Mouse (Mus musculus) layer of hippocampus, postnatal 10 days (tissue): ENCODE results near the gene Efna2. TPM values are rescaled to one million over a fixed set of nuclear protein-coding genes. Genes with fewer than 3 reads are reported as not detected.
"Not testable (repeated sequence)": the region's sequence is repeated elsewhere in the genome, so short reads cannot be mapped to it uniquely, and the experiment has no call there.

Experiments
- DNase-seq, 2 experiments: peaks; one replicate each; pipeline ENCODE4 v3.0.0; 2021; ENCODE audit warnings: low spot score in 2 of 2
- total RNA-seq, 2 experiments: library from RNA; stranded (reverse); gene quantifications; 2 replicates each; pipeline ENCODE4 v1.2.3; 2021

The Efna2 gene
- total RNA-seq, 2 experiments from 2014 or later = 16.8 to 19.8 TPM

DNA sequence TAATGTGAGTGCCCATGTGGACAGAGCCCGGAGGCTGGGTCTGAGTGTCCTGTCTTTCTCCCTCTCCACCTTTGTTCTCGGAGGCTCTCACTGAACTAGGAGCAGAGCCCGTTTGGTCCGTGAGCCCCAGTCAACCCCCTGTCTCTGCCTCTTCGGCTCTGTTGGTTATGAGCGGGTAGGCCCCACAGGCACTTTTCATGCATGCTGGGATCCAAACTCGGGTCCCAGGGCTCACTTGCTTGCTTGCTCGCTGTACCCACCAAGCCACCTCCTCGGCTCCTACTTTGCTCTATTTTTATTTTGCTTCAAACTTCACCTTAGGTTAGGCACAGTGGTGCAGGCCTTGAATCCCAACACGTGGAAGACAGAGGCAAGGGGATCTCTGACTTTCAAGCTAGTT is 8.5 kb downstream of the Efna2 start:
- no peak for DNase-seq

DNA sequence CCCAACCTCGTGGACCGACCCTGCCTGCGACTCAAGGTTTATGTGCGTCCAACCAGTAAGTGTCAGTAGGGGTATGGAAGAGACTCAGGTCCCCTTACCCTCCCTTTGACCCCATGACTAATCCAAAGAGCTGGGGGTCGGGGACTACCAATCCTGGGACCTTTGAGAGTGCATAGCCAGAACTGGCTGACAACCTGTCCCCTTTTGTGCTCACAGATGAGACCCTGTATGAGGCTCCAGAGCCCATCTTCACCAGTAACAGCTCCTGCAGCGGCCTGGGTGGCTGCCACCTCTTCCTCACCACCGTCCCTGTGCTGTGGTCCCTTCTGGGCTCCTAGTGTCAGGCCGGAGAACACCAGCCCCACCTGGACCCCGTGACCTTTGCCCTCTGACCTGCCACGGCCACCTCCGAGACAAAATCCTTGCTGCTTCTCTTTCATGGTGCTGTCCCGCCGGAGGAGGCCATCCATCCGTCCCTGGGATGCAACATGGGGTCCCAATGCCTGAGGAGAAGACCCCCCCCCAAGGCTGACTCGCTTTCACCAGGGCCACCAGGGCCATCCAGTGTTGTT is 9.3 kb downstream of the Efna2 start:
- DNase-seq = no peak

DNA sequence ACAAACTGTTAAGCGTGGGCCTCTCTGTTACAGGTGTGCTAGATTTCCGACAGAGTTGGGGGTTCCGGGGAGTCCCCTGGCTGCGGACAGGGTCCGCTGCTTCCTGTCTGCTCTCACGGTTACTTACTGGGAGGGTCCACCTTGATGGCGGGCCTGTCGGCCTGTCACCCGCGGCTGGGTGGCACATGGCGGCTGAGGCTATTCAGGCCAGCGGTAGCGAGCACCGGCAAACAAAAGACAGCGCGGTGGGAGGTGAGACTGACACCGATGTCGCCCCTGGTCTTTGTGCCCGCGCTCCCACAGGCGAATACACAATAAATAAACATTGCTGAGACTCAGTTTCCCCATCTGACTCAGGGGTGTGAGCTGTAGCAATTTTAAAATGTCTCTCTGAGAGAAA is 10.7 kb downstream of the Efna2 start:
- no peak for DNase-seq

DNA sequence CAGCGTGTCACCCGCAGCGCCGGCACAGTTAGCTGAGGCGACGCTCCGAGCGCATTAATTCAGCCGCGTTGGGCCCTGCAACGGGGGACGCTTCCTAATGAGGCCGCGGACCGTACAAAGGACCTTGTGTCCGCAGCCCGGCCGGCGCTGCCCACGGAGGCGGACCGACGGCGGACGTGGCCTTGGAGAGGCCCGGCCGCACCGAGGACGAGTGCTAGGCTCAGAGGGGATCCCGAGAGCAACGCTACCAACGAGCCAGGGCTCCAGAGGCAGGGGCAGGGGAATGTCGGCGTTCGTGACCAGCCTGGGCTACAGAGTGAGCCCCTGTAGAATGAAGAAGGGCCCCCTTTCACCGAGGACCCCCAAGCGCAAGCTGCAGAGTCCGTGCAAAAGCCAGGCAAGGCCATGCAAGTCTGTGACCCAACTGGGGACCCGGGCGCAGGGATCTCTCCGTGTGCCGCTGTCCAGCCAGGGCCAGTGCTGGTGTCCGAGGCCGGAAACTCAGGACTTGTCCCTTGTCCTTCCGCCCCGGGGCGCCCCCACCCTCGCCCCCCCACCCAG is 11.3 kb downstream of the Efna2 start:
- DNase-seq = peak; percentile 58 to 75

DNA sequence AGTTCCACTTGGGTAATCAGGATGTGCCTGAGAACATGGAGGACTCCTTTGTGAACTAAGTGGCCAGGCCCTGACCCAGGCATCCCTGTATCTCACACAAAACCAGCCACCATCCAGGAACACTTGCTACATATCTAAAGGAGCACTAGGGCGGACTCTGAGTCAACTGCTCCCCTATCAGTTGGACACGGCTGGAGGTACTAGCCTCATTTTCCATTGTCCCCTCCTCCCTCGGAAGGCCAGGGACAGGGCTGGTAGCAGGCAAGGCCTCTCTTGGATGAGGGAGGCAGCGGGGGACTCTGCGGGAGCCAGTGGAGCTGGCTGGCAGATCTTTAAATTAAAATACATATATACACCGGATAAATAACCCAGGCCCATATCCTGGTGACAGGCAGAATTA is 14.7 kb downstream of the Efna2 start:
- no peak for DNase-seq

DNA sequence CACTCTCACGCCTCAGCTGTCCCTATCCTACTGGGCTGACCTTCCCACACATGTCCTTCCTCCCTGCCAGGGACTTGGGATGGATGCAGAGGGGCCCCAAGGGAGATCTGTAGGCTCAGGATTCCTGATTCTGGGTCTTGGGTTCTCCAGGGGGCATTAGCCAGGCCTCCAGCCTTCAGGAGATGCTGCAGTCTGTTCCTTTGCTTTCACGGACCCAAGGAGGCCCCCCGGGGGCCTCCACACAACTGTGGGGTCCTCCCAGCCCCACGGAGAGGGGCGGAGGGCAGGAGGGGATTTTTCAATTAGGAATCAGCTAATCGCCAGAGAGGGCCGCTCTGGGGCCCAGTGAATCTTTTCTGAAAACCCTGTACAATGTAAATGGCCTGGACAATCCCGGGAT is 15.2 kb downstream of the Efna2 start:
- DNase-seq = no peak

DNA sequence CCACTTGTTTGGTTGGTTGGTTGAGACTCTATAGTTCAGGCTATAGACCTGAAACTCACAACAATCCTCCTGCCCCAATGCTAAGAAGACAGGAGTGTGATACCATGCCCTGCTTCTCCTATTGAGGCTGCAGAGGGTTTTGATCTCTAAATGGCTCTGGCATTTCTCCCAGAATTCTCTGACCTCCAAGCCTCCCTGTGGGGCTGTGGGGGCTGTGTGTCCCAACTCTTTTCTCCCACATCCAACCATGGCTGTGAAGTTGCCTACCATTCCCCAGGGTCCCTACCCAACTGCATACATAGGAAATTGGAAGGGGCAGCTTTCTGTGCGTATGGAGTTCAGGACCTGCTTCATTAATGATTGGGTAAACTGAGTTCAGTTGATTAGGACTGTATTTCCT is 16.9 kb downstream of the Efna2 start:
- no peak for DNase-seq

DNA sequence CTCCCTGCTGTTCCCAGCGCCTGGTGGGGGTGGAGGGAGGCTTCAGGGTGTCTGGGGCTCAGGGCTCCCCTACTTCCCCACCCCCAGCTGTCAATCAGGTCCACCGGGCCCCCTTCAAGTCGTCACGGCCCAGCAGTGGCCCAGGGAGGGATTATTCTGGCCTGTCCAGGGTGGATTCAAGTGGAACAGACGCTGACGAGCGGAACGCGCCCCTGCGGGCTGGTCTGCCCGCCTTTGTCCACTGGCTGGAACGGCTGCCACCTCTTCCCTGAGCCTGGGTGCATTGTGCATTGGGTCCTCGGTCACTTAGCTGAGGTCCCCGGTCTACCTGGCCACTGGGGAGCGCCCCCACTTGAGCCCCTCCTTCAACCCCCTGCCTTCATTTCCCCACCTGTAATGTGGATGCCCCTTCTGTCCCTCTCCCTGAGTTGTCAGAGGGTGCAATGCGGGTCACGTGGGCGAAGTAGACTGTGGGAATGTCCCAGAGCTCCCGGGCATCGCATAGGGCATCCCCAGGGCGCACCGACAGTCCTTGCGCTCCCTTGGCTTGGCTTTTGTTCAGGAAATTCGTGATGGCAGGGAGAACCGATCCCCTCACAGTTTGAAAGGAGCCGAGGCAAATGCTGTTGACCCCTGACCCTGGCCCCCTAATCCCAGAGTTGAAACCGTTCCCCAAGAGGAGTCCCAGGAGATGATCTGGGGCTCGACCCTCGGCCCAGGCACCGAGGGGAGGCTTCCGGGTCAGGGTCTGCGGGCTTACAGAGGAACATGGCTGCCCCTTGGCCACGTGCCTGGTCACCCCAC is 17.7 kb downstream of the Efna2 start:
- no peak for DNase-seq

DNA sequence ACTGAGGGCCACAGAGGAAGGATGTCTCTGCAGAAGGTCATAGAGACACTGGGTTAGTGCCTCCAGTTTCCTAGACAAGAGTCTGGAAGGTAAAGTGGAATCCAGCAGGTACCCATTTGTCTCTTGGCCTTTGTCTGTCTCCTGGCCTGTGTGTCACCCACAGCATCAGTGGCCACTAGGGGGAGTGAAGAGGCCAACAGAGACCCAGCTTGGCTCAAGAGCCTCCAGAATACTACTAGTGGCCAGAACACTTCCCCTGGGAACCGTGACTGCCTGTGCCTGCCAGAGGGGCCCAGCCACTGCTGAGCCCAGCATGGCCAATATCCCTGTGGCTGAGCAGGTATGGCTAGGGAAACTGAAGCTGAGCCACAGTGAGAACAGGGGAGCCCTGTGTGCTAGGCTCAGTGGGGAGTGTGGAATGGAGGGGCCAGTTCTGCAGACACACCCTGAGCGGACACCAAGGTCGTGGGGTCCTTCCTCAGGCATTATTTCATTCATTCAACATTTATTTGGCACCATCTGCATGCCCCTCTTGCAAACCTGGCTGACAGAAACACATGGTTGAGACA is 20.2 kb downstream of the Efna2 start:
- peak; percentile 70 to 79 for DNase-seq

DNA sequence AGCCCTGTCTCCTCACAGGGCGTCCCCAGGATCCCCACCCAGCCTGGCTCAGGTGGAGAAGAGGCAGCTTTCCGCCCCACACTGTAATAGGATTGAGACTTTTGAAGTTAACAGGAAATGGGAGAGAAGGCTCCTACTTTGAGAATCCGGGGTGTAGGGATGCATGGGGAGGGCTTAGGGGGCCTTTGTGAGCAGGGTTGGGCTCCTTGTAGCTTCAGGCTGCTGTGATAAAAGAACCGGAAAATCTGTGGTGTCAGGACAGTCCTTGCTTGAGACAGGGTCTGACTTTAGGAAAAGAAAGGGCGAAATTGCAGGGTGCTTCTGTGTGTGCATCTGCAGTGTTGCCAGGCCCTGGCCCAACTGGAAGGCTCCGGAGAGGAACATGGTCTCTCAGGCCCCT is 21.2 kb downstream of the Efna2 start:
- no peak for DNase-seq

DNA sequence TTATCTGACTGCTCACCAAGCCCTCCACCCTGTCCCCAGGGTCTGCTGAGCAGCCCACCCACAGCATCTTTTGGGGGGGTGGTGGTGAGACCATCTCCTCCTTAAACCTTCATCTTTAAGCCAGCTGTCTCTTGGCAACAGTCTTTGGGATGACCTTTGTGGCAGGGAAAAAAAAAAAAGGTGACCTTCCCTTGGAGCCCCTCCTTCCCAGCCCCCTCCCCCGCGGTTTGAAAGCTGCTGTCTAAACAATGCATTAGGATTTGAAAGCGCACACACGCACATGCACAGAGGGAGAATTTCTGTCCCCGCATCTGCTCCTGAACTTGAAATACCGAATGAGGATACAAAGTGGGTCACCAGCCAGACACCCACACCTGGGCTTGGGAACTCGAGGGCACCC is 24.8 kb downstream of the Efna2 start:
- DNase-seq = no peak

DNA sequence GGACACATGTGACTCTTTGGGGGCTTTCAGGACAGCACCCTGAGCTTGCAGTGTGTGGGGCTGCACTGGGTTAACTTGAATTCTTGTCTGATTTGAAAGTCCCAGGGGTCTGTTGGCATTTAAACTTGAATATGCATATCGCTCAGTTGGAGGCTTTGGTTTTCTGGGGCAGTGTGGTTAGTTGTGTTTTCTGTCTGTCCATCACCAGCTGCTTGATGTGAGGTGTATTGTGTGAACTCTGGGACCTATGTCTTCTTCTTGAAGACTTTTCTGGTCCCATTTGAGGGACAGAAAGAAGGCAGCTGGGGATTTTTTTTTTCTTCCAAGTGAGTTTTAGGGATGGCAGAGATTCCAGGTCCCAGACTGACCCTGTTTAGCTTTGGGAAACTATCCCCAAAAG is 27.9 kb downstream of the Efna2 start:
- DNase-seq = no peak

DNA sequence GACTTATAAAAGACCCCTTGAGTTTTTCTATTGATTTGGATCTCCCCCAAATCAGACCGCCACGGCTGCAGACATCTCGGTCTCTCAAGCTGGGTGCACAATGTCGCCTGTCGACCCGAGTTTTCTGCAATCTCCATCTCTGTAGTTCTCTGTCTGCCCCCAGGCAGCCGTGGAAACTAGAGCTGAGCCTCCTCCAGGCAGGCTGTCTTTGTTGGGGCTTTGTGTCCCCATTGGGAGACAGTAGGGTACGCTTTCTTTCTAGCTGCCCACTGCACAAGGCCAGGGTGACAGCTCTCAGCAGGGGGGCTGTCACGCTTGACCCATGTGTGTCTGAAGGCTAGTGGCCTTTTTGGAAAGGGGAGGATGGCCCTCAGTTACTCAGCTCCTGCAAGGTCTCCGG is 28.4 kb downstream of the Efna2 start:
- DNase-seq = no peak

DNA sequence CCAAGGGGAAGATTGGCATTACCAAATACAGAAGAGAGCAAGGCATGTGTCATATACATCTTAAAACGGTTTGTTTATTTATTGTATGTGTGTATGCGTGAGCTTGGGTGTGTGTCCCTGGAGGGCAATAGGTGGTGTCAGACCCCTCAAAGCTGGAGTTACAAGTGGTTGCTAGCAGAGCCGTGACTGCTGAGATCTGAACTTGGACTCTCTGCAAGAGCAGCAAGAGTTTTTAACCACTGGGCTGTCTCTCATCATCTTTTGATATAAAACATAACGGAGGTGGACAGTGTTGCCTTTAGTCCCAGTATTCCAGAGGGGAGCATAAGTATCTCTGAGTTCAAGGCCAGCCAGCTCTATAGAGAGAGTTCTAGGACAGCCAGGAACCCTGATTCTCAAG is 29.0 kb downstream of the Efna2 start:
- no peak for DNase-seq

DNA sequence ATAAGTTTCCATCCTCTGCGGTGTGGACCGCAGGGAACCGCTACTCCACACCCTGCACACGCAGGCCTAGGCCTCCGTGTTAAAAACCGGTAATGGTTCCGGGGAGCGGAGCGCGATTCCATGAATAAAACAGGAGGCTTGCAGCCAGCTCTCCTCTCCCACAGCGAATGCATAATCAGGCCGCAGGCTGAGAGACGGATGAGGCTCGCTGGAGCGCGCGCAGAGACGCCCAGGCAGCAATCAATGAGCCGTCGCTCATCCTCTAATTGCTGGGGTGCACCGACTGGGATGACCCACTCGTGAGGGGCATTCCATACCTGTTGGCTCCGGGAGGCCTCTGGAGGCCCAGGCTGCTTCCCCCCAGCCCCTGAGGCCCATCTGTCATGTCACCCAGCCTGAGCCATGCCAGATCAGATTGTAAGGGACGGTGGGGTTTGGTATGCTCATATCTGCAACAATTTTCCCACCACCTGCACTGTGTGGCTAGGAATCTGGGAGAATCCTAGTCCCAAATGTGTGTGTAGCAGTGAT is 29.6 kb downstream of the Efna2 start:
- DNase-seq = peak; percentile 44 to 51

DNA sequence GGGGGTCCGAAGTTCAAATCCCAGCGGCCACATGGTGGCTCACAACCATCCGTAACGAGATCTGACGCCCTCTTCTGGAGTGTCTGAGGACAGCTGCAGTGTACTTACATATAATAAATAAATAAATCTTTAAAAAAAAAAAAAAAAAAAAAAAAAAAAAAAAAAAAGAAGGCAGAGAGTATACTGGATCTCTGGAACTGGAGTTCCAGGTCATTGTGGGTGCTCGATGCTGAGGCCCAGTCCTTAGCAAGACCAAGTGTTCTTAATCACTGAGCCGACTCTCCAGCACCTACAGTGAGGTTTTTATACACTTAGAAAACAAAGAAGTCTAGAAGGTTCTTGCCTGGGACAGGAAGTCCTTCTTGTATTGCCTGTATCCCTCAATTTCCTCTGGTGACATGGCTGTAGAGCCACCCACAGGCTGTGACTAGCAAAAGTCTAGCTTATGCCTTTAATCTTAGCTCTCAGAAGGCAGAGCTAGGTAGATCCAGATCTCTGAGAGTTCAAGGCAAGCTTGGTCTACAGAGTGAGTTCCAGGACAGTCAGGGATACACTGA is 32.3 kb downstream of the Efna2 start:
- not testable (repeated sequence) for DNase-seq

DNA sequence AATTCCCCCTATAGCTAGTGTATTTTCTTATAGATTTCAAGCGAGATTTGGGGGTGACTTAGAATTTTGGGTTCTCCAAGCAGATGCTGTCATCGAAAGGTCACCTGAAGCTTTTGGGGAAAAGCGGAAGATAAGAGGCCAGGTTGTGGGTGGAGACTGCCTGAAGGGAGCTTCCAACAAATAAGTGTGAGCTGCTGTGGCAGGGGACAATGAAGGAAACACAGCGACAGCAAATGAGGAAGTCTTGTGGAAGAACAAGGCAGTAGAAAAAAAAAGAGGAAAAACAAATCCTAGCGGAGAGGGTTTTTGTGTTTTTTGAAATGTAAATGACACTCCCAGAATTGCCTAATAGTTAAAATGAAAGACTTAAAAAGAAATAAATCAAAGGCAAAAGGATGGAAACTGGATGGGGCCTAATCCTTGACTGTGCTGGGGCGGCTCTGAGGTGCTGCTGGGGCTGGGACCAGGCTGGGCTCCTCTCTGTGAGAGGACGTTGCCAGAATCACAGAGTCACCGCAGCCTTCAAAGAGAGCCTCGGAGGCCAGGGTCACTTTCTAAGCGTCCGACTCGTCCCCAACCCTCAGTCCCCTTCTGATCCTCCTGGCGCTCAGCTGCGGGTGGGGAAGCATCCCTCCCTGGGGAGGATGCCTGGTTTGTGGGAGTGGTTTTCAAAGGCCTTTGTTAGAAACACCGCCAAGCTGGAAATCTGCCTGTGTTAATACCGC is 35.9 kb downstream of the Efna2 start:
- DNase-seq = no peak

DNA sequence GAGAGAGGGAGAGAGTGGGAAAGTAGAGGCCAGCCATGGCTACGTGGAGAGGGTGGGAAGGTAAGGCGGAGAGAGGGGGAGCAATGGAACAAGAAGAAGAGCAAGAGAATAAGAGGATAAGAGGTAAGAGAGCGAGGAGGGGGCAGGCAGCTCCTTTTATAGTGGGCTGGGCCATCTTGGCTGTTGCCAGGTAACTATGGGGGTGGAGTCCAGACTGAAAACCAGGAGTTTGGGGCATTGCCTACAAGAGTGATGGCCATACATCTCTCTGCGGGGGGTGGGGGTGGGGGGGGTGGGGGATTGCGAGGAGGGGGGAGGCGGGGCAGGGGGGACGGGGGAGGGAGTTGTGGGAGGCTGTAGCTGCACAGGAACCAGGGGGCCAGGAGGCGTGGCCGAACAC is 41.4 kb downstream of the Efna2 start:
- DNase-seq = no peak

DNA sequence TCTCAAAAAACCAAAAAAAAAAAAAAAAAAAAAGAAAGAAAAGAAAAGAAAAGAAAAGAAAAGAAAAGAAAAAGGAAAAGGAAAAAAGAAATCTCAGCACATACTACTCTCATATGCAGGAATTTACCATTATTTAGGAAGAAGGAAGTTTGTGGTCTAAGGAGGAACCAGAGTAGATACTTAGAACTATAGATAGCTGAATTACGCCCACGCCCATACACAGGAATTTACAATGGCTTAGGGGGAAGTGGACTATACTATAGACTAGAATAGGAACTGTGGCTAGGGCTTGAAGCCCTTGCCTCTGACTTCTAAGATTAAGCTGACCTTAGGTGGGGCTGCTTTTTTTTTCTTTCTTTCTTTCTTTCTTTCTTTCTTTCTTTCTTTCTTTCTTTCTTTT is 43.9 kb downstream of the Efna2 start:
- DNase-seq = not testable (repeated sequence)

DNA sequence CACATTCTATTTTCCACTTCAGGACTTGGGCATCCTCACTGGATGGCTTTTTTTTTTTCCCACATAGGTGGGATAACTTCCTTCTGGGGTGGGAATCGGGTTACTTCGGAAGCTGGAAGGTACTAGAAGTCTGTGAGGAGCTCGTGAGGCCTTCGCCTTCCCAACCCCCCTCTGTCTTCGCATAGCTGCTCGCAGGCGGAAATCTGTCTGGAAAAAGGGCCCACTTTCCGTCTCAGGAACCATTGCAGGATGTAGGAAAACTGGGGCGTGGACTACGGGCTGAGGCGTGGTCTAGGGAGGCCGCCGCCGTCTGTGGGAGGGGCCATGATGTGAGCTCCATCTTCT is 46.8 kb downstream of the Efna2 start:
- no peak for DNase-seq

DNA sequence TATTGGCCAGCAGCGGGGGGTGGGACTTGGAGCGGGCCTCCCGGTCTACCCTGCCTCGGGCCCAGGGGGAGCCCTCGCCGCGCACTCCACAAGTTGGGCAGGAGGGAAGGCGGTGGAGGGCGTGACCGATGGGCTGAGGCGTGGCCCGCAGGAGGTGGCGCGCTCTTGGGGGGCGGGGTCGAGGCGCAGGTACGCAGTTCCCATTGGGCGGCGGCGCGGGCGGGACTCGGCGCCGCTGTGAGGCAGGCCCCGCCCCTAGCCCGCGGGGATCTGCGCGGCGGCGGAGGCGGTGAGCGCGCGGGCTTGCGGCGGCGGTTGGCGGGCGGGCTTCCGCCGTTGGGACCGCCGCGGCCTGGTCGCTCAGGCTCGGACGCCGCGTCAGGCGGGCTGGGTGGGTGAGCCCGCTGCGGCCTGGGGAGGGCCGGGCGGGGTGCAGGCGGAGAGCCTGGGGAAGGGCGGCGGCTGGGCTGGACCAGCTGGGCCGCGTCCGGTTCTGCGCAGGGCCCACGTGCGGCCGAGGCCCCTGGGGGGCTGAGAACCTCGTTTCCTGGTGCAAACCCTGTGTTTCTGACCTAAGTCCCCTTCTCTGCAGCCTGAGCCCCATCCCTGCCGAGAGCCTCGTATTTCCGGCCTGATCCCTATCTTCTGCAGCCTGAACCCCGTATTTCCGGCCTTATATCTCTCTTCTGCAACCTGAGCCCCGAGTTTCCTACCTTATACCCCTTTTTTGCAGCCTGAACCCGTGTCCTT is 47.3 kb downstream of the Efna2 start, which contains the start of gene Mum1:
Mum1 (plus strand) TSS at position 19 of the 750 bp plus-strand sequence.
- peak; percentile 96 to 98 for DNase-seq
